ENCODE assay signal across 8 mouse cellular contexts in the genomic region with DNA sequence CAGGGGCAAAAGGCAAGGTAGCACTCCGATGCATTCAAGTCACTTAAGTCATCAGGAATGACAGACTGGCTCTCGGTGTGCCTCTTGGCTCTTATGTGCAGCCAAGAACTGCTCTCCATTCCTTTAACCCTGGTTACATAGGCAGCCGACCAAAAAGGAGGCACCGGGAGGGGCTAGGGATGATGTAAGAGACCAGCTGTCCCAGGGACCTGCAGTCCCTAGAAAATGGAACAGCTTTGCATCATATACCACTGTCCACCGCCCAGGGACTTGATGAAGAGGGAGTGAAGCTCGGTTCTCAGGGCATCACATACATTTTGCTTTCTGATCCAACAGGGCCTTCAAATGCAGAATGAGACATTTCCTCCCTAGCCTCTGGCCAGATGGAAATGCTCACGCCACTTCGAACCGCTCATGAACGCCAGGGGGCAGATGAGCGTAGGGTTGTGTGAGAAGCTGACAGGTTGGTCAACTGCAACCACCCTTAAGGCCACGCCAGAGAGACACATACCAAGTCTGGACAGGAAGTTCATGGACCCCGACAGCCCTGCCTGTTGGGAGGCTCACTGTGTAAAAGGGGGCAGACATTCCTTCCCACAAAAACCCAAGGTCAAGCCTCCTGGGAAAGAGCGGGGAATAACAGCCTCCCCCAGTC. TPM values are rescaled to one million over a fixed set of nuclear protein-coding genes. Genes with fewer than 3 reads are reported as not detected.
DNase-seq lines count a peak whose midpoint lies in the region; ATAC-seq and TF ChIP-seq lines count a peak whose summit lies in the region.

No protein-coding gene starts in this region.

- no peak overlapping the region for H3K27ac ChIP-seq in cortical plate, adult 2 months (ENCODE audit: insufficient read depth, low read length)
- peak overlapping the region; percentile 41 for H3K27ac ChIP-seq in intestine, postnatal 0 days (ENCODE audit: low read depth, low read length)
- no peak overlapping the region for H3K27ac ChIP-seq in limb, embryonic 11.5 days (replicated peaks; ENCODE audit: low read depth, low read length)
- H3K27ac ChIP-seq in midbrain, embryonic 13.5 days: no peak overlapping the region
- 0 out of 2 replicates have a peak overlapping the region, but pooled peaks have one; percentile 23 for H3K27ac ChIP-seq in small intestine, adult 2 months (ENCODE audit: insufficient read depth, low read depth, low read length)

- DNase-seq in adrenal gland, postnatal 10 days: peak; percentile 88
- DNase-seq in gastrocnemius, postnatal 4 days (ENCODE audit: low spot score in 2 of 2): peak; percentile 70 to 87
- DNase-seq in limb, embryonic 11.5 days (ENCODE audit: low spot score): peak; percentile 87

- no peaks in the 10 kb centered on the region for H3K4me1 ChIP-seq in cortical plate, adult 2 months (ENCODE audit: control insufficient read depth, insufficient read depth, low read length)
- H3K4me1 ChIP-seq in intestine, postnatal 0 days (replicated peaks; ENCODE audit: control insufficient read depth, insufficient read depth, low read length): peaks cover 13% of the 10 kb centered on the region; the same call in 1 of the 2 replicates
- H3K4me1 ChIP-seq in limb, embryonic 11.5 days (ENCODE audit: control insufficient read depth, insufficient read depth, low read length): peaks cover 21% of the 10 kb centered on the region
- peaks cover 12% of the 10 kb centered on the region for H3K4me1 ChIP-seq in midbrain, embryonic 13.5 days (replicated peaks)
- peaks cover 25% of the 10 kb centered on the region for H3K4me1 ChIP-seq in small intestine, adult 2 months (ENCODE audit: control insufficient read depth, insufficient read depth, insufficient read length, low read length)

- TF ChIP-seq CTCF in cortical plate, adult 2 months (IDR thresholded peaks at IDR 0.05; ENCODE audit: extremely low read depth, insufficient read depth, low read length): peak; percentile 64
- TF ChIP-seq CTCF in intestine, postnatal 0 days (IDR thresholded peaks at IDR 0.05; ENCODE audit: low read depth): peak; percentile 94
- peak; percentile 73; the same call in 1 of the 2 replicates for TF ChIP-seq CTCF in small intestine, adult 2 months (IDR thresholded peaks at IDR 0.05; ENCODE audit: extremely low read depth, insufficient read length, insufficient replicate concordance, low read depth, low read length)

- peak; percentile 20; the same call in 1 of the 2 replicates for ATAC-seq in intestine, postnatal 0 days
- ATAC-seq in limb, embryonic 11.5 days (ENCODE audit: insufficient number of reproducible peaks, low FRiP score, low TSS enrichment, low read depth): peak; percentile 36; the same call in 1 of the 2 replicates
- peak; percentile 62 for ATAC-seq in midbrain, embryonic 13.5 days
- no peak for ATAC-seq in activated CD4-positive, CD25-positive, alpha-beta regulatory T cell, adult 4 months

- 27% methylated on average over 14 of the region's 14 CpGs for WGBS in intestine, postnatal 0 days
- WGBS in limb, embryonic 11.5 days: 23% methylated on average over 14 of the region's 14 CpGs
- 22% methylated on average over 14 of the region's 14 CpGs for WGBS in midbrain, embryonic 13.5 days
- WGBS in small intestine, adult 2 months: 33% methylated on average over 14 of the region's 14 CpGs

- no peak overlapping the region for H3K4me2 ChIP-seq in intestine, postnatal 0 days (replicated peaks; ENCODE audit: low read depth)
- 0 out of 2 replicates have a peak overlapping the region, but pooled peaks have one; percentile 15 for H3K4me2 ChIP-seq in limb, embryonic 11.5 days (ENCODE audit: low read depth, severe bottlenecking)
- H3K4me2 ChIP-seq in midbrain, embryonic 13.5 days (replicated peaks): no peak overlapping the region

- H3K9me3 ChIP-seq in intestine, postnatal 0 days (ENCODE audit: control insufficient read depth): no peaks in the 10 kb centered on the region
- no peaks in the 10 kb centered on the region for H3K9me3 ChIP-seq in limb, embryonic 11.5 days (ENCODE audit: control insufficient read depth, low read length)
- H3K9me3 ChIP-seq in midbrain, embryonic 13.5 days: no peaks in the 10 kb centered on the region

- no peak overlapping the region for H3K9ac ChIP-seq in intestine, postnatal 0 days (ENCODE audit: low read depth, low read length)
- no peak overlapping the region for H3K9ac ChIP-seq in limb, embryonic 11.5 days (ENCODE audit: low read length)
- no peak overlapping the region for H3K9ac ChIP-seq in midbrain, embryonic 13.5 days (replicated peaks)

- no peak for TF ChIP-seq POLR2A in cortical plate, adult 2 months (IDR thresholded peaks at IDR 0.05; ENCODE audit: extremely low read depth, insufficient read depth, low read length)
- no peak for TF ChIP-seq POLR2A in small intestine, adult 2 months (IDR thresholded peaks at IDR 0.05; ENCODE audit: low read depth, low read length)

- no peaks in the 10 kb centered on the region for H3K27me3 ChIP-seq in intestine, postnatal 0 days (replicated peaks; ENCODE audit: control insufficient read depth, insufficient read depth, low read length)
- peaks cover 5% of the 10 kb centered on the region; the same call in 1 of the 2 replicates for H3K27me3 ChIP-seq in limb, embryonic 11.5 days (ENCODE audit: control insufficient read depth, insufficient read depth, low read length)
- H3K27me3 ChIP-seq in midbrain, embryonic 13.5 days: no peaks in the 10 kb centered on the region
- H3K27me3 ChIP-seq in small intestine, adult 2 months (ENCODE audit: control insufficient read depth, insufficient read depth, low read length): no peaks in the 10 kb centered on the region

- H3K36me3 ChIP-seq in intestine, postnatal 0 days (ENCODE audit: control insufficient read depth, insufficient read depth): no peaks in the 10 kb centered on the region; the same call in 1 of the 2 replicates
- no peaks in the 10 kb centered on the region for H3K36me3 ChIP-seq in limb, embryonic 11.5 days (ENCODE audit: control insufficient read depth, insufficient read depth, low read length)
- peaks cover 8% of the 10 kb centered on the region; the same call in 1 of the 2 replicates for H3K36me3 ChIP-seq in midbrain, embryonic 13.5 days
- H3K36me3 ChIP-seq in small intestine, adult 2 months (ENCODE audit: control insufficient read depth, insufficient read depth, low read length): no peaks in the 10 kb centered on the region

- no peak overlapping the region for H3K4me3 ChIP-seq in cortical plate, adult 2 months (ENCODE audit: insufficient read depth, low read length)
- H3K4me3 ChIP-seq in intestine, postnatal 0 days (ENCODE audit: low read depth, low read length): no peak overlapping the region
- H3K4me3 ChIP-seq in limb, embryonic 11.5 days (ENCODE audit: low read depth, low read length): no peak overlapping the region
- no peak overlapping the region for H3K4me3 ChIP-seq in midbrain, embryonic 13.5 days (replicated peaks)
- H3K4me3 ChIP-seq in small intestine, adult 2 months (ENCODE audit: low read depth, low read length): no peak overlapping the region

RNA-seq across cellular contexts. Expression of a gene that starts 25.8 kb away (rescaled TPM):
- total RNA-seq in adrenal gland, postnatal 10 days (2021): 1 to 10 TPM; 4.9 to 6.4 TPM
- 21.0 and 26.4 TPM in 2 replicates for polyA plus RNA-seq in cortical plate, adult 2 months (2012; rRNA removed)
- total RNA-seq in gastrocnemius, postnatal 4 days (2021): under 1 TPM; 0.26 to 0.39 TPM
- polyA plus RNA-seq in intestine, postnatal 0 days (2015; fragmentation: Nextera tagmentation; extraction: Ambion mirVana): 4.1 and 4.5 TPM in 2 replicates
- 4.4 and 4.6 TPM in 2 replicates for polyA plus RNA-seq in limb, embryonic 11.5 days (2014; fragmentation: Nextera tagmentation; extraction: Ambion mirVana)
- polyA plus RNA-seq in midbrain, embryonic 13.5 days (2015; fragmentation: Nextera tagmentation; extraction: Ambion mirVana): 0.58 and 0.77 TPM in 2 replicates
- 58.3 and 65.5 TPM in 2 replicates for polyA plus RNA-seq in small intestine, adult 2 months (2012; rRNA removed)
- under 1 TPM in 1 of 2 experiments, not detected in 1; 0.09 TPM for polyA plus RNA-seq in activated CD4-positive, CD25-positive, alpha-beta regulatory T cell, adult 4 months (2017; shearing (Covaris generic))

RNA-seq across cellular contexts. Expression of a gene that starts 38.4 kb away (rescaled TPM):
- 1 to 10 TPM; 6.3 to 8.4 TPM for total RNA-seq in adrenal gland, postnatal 10 days (2021)
- 69.9 and 75.1 TPM in 2 replicates for polyA plus RNA-seq in cortical plate, adult 2 months (2012; rRNA removed)
- total RNA-seq in gastrocnemius, postnatal 4 days (2021): 10 to 100 TPM in 1 of 2 experiments, 1 to 10 TPM in 1; 9.3 to 10.4 TPM
- 1.3 TPM in 2 replicates for polyA plus RNA-seq in intestine, postnatal 0 days (2015; fragmentation: Nextera tagmentation; extraction: Ambion mirVana)
- 1.3 and 1.4 TPM in 2 replicates for polyA plus RNA-seq in limb, embryonic 11.5 days (2014; fragmentation: Nextera tagmentation; extraction: Ambion mirVana)
- polyA plus RNA-seq in midbrain, embryonic 13.5 days (2015; fragmentation: Nextera tagmentation; extraction: Ambion mirVana): 5.1 and 5.3 TPM in 2 replicates
- 5.6 and 8.7 TPM in 2 replicates for polyA plus RNA-seq in small intestine, adult 2 months (2012; rRNA removed)
- under 1 TPM in 1 of 2 experiments, not detected in 1; 0.20 TPM for polyA plus RNA-seq in activated CD4-positive, CD25-positive, alpha-beta regulatory T cell, adult 4 months (2017; shearing (Covaris generic))

Comparison
In these comparisons a context has a peak if more than half of its experiments do, and no peak if none do; other contexts are left out.
1. H3K27ac ChIP-seq: peak in intestine, postnatal 0 days (single experiment) and small intestine, adult 2 months (single experiment); none in cortical plate, adult 2 months (single experiment), limb, embryonic 11.5 days (single experiment) and midbrain, embryonic 13.5 days (single experiment).
2. Peak in every context shown above with its lines, with median percentiles within 50 percentile points of each other: DNase-seq and CTCF ChIP-seq.